Mouse (Mus musculus): Measurements from ENCODE around the gene Smg9.

Gene Smg9

DNA sequence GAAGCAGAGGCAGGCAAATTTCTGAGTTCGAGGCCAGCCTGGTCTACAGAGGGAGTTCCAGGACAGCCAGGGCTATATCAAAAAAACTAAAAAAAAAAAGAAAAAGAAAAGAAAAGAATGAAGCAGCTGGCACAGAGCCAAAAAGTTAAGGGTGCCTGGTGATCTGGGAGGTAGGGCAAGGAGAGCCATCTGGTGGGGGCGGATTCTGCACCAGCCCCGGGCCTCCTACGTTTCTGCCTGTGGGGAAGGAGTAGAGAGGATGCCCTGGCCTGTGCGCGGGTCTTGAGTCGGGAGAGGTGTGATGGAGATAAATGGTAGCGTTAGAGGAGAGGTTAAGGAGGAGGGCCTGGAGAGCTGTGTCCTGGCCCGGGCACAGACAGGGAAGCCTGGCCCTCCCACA lies 8.8 kb downstream of the Smg9 start:
- DNase-seq (ENCODE audit: low spot score), result no peak

DNA sequence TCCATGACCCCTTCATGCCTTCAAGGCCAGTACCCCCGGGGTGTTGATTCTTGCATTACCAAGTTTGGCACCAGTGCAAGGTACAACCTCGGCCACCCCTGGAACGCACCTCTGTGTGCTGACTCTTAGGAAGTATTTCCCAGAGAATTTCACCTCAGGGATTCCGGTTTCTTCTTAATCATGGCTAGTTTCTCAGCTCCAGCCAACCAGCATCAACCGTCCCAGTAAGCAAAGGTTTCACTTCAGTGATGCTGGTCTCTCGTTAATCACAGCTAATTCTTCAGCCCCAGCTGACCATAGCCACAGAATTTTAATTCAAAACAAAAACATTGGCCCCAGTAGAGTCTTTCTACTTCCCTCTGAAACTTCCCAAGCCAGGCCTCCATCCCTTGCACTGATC lies 10.7 kb downstream of the Smg9 start:
- no peak for DNase-seq (ENCODE audit: low spot score)

DNA sequence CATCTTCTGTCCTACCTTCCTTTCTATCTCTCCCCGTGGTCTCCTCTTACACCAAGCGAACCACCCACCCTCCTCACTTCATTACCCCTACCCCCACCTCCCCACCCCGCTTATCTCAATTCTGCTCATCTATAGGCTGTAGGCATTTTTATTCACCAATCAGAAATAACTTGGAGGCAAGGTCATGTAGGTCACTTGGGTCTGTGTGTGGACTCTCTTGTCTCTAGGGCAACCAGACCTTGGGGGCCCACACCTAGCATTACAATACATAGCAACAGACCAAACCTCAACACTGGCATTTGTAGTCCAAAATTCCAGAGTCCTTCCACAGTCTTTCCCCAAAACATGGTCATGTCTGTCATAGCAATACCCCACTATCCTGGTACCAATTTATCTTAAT lies 11.4 kb downstream of the Smg9 start:
- no peak for DNase-seq (ENCODE audit: low spot score)

DNA sequence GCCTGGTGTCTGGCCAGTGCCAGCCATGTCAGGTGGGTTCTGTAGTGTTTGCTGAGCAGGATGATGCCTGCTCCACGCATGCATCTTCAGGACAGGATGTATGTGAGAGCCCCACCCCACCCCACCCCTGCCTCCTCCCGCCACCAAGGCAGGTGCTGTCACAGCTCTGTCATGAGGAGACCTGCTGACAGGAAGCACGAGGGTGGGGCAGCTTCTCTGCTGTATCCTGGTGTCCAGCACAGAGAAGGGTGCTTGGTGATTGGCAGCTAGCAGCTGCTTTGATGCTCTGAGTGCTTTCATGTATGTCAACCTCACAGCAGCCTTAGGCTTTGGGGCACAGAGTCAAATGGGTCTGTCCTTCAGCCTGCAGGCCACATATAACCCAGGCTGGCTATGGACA lies 14.2 kb downstream of the Smg9 start:
- DNase-seq (ENCODE audit: low spot score), result no peak

DNA sequence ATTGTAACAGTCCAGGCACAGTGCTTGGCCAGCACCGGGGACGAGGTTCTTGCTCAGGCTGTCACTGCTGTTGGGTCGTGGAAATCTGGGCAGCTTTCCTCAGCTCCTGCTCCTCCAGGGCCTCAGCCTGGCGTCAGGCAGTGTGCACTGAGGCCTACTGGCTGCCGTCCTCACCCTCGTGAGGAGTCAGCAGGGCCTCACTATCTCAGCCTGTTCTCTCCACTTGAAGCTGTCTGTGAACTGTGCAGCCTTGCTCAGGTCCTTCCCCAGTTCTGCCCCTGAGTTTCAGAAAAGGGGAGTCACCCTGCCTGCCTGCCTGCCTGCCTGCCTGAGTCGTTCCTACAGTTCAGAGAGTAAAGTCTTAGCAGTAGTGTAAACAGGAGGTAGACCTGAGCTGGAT lies 15.8 kb downstream of the Smg9 start:
- no peak for DNase-seq (ENCODE audit: low spot score)

DNA sequence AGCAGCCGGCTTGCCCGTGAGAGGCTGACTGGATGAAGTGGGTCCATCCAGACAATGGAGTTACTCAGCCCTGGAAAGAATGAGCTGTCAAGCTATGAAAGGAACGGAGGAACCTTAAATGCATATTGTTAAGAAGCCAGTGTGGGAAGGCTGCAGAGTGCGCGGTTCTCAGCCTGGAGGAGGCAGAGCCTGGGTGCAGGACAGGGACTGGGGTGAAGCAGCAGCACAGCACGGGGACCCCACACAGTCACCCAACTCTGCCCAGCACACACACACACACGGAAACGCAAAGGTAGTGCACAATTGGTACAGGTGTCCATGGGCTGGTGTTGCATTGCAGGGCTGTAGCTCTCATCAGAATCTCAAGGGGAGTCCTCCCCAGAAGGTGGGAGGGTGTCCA lies 20.2 kb downstream of the Smg9 start:
- DNase-seq (ENCODE audit: low spot score), result no peak

DNA sequence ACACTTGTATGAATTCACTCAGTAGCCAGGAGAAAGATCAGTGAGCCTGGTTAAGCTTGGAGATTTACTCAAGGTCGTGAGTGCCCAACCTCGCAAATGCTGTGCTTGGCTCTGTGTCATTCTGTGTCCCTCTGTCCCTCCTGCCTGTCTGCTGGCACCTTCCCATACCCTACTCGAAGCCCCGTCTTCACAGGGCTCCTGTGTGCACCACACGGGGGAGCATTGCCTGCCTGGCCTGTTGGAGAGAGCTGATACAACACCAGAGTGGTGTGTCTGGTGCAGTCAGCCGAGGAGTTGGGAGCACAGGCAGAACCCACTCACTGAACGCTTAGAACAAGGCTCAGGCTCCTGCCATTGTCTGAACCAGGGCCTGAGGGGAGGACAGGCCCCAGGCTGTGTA lies 22.2 kb downstream of the Smg9 start:
- DNase-seq (ENCODE audit: low spot score), result no peak

DNA sequence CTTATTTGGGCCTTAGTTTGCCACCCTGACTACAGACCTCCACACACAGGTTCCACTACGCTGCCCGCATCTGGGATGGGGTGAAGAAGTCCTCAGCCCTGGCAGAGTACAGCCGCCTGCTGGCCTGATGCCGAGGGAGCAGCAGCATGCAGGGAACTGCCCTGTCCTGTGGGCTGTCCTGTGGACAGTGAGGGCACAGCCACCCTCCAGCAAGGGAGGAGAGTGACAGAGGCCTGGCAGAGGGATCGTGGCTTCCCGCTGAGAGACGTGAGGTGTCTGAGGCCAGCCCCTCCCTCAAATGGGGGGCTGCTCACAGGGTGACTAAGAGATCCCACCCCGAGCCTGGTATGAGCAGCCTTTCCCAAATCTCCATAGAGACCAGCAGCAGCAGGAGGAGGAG lies 22.8 kb downstream of the Smg9 start:
- DNase-seq (ENCODE audit: low spot score), result no peak

DNA sequence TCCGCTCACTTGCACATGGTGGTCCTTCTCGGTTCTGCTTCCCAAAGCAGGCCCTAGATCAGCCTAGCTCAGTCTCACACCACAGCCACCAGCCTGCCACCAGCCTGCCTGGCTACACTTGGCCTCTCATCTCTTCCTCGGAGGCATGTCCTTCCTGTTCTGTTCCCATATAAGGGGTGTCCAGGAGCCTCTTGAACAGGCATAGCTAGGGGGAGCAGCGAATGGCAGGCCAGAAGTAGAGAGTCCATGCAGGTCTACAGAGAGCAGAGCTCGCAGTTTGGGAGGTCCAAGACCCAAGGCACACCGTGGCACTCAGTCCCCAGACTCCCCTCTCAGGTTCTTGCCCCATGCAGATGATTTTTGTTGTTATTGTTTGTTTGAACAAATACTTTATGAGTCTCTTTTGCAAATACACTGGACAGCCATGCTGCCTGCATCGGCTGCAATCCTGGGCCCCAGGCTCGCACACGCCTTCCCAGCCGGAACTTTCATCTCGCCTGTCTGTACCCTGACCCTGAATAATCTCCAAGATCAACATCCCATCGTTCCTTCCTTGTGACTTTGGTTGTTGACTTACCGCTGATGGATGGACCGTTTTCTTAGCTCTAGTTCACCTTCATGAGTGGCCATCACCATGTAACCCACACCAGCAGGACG lies 23.8 kb downstream of the Smg9 start:
- DNase-seq (ENCODE audit: low spot score), result no peak

DNA sequence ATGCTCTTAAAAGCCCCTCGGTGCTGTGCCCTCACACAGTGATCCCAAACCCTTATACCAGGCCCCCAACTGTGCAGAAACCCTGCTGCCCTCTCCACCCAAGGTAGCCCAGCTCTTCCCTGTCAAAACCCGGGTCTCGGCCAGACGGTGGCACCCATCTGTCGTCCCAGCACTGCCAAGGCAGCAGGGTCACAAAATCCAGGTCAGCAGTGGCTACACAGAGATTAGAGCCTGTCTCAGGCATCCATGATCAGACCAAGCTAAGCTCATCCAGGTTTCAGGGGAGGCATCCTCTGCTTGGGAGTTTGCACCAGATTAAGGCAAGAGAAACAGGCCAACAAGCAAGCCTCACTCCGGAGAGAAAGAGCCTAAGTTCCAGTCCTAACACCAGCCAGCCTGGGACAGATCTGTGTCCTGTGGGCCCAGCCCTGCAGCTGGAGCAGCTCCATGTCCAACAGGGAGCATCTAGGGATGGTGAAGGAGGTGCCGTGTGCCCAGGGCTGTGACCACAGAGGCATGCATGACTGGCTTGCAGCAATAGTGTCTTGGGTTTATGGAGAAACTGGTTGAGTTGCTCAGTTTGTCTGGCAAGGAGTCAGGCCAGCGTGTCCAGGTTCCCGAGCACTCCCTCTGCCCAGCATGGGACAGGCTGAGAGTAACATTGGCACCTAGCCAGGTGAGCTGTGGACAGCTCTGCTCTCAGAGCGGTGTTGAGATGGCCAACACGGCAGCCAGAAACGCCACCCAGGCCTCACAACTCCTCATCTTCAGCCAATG lies 24.7 kb downstream of the Smg9 start:
- no peak for DNase-seq (ENCODE audit: low spot score)

DNA sequence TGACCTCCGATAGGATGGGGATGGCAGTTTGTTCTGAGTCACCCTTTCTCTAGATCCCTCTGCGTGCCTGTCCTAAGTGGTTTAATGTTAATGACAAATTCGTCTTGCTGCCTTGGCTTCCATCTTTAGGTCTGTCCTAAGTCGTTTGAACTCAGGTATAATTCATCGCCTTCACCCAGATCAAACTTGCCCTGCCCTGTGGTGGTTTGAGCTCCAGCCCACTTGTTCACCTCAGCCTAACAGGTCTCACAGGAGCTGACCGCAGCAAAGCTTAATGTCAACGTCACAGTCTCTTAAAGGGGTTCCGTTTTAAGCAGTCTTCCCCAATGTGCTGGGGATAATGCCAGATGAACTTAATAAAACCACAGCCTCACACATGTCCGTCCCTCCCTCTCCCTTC lies 26.5 kb downstream of the Smg9 start:
- no peak for DNase-seq (ENCODE audit: low spot score)

DNA sequence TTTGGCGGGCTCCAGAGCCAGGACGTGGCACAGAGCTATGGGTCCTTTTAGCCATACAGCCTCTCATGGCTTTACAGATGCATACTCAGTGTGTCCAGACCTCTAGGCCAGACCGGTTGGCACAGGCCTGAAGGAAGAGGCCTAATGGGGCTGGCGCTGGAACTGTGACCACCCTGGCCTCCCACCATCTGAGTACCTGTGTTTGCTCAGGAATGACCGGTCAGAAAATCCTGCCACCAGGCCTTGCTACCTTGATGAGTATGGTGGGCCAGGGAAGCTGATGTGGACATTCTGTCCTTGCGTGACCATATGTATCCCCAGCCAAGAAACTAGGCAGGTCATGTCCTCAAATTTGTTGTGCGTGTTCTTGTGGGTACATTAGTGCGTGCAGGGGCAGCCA lies 27.7 kb downstream of the Smg9 start:
- DNase-seq (ENCODE audit: low spot score), result no peak

DNA sequence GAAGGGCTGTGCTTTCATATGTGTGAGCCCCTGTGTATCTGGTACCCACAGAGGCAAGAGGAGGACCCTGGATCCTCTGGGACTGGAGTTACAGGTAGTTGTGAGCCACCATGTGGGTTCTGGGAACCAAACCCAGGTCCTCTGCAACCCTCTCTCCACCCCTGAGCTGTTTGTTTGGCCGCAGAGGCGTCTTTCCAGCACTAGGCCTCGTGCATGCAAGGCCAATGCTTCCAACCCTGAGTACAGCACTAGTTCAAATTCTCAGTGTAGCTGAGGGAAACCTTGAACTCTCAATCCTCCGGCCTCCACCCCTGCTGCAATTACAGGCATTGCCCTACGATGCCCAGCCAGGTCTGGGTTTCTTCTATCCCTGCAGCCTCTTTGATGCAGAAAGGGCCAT lies 29.3 kb downstream of the Smg9 start:
- DNase-seq (ENCODE audit: low spot score), result no peak

DNA sequence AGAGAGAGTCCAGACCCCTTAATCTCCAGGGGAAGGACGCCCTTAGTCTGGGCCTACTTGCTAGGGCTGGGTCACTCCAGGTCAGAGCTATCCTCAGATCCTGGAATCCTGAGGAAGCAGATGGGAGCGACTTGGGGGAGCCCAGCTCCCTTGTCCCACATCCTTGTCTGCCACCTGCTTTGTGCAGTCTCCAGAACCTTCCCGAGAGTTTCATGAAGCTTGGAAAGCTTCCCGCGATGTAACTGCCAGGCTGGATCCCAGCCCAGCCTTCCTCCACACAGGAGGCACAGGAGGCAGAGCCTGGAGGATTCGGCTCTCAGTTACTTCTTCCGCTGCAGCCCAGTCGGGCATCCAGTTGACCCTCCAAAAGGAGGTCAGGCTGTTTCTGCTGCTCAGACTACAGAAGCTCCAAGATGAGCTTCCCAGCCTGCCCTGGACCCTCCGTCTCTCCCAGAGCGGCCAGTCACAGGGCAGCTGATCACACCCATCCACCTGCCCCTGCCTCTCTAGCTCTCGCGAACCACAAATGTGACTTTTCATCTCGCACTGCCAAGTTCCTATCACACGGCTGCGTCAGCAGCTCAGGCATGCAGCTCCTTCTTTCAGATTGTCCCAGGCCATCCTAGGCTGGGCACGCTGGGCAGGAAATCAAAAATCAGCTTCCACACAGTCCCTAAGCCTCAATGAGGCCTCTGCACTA lies 30.1 kb downstream of the Smg9 start:
- DNase-seq (ENCODE audit: low spot score), result no peak

DNA sequence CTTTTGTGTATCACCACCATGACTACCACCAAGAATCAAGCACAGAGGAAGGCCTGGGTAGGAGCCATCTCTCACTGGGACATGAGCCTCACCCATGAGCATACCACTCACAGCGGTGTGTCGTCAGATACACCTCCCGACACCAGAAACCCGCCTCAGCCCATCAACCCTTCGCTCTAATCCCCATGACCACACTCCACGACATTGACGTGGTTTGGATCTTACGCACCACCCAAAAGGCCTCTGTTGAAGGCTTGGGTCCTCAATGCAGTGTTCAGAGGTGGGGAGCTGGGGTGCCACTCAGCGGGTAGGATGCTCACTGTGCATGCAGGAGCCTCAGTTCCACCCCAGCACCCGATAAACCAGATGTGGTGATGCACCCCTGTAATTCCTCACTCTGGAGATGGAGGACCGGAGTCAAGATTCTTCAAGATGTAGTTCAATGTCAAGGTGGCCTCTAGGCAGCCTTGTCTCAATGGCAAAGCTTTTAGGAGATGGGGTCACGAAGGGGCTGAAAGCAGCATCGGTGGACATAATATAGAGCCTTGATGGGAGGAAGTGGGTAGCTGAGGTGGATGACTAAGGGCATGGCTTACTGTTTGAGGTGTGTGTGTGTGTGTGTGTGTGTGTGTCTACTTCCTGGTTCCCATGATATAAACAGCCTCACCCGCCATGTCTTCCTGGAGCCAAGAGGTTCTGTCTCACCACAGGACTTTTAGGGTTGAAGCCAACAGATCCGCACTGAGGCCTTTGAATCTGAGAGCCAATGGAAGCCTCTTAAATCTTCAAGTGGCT lies 31.3 kb downstream of the Smg9 start:
- no peak for DNase-seq (ENCODE audit: low spot score)

DNA sequence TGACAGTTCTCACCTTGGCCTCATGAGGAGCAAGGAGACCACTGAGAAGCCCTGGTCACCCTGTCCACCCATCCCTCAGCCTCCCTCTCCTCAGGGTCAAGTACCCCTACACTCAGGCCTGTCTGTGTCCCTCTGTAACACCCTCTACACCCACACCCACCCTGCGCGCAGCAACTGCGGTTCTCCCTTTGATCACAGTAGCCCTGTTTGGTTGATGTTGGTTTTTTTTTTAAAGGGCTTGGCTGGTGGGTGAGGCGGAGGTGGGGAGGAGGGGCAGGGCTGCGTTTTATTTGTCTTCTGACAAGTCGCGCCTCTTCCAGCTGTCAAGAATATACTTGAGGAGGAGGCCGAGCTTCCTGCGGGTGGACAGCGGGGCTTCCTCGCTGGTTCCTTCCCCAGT lies 32.3 kb downstream of the Smg9 start:
- DNase-seq (ENCODE audit: low spot score), result no peak

DNA sequence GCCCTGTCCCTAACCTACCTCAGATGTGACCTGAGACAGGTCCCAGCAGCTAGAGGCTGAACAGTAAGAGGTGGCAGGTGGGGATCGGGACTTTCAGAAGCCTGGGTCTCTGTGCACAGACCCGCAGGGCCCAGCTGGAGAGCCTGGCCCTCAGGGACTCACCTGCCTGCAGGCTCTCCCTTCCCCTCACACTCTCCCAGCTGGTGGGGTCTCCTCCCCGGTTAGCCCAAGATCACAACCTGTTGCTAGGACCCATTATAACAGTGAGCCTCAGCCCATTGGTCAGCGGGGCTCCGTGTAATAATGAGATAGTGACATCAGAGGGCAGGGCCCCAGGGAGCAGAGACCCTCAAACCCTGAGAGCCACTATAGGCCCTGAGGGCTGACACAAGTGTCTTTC lies 35.9 kb downstream of the Smg9 start:
- no peak for DNase-seq (ENCODE audit: low spot score)

DNA sequence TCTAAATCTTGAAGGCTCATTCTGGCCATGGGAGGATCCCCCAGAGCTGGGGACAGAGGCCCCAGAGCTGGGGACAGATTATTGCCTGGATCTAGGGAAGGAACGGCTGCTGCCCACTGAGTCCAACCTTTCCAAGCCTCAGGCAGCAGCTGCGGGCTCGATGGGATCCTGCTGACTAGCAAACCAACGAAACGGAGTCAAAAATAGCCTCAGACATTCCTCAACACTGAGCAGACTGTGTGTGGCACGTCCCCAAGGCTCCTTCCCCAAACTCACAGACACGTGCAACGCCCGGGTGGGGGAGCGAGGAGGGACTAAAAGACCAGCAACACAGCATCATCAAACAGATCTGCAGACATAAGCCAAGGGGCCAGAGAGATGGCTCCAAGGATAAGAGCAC lies 38.6 kb downstream of the Smg9 start:
- DNase-seq (ENCODE audit: low spot score), result no peak

DNA sequence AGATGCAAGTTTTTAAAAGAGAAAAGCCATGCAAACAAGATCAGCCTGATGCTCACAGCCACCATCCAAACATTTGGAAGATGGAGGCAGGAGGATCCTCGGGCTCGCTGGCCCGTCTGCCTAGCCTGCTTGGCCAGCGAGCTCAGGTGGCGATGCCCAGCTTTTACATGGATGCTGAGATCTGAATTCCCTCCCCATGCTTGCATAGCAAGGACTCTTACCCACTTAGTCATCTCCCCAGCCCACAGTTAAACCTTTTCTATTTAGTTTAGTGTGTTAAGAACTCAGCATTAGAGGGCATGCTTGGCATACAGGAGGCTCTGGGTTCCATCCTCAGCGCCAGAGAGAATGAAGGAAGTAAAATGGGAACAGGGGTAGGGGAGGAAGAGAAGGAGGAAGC lies 39.8 kb downstream of the Smg9 start:
- no peak for DNase-seq (ENCODE audit: low spot score)

DNA sequence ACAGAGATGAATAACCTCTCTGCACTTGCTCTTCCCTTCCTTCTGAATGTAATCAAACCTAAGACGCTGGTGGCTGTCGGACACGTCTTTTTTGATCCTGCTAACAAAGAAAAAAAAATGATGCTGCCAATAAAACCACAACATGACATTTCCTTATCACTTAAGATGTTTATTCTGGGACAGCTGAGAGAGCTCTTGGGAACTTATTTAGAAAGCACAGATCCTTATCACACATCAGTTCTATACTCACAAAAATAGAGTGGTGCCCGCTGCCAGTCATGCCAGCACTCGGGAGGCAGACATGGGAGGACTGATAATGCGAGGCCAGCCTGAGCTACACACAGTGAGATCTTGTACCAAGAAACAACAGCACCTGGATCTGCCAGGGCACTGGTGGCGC lies 40.5 kb downstream of the Smg9 start:
- no peak for DNase-seq (ENCODE audit: low spot score)

DNA sequence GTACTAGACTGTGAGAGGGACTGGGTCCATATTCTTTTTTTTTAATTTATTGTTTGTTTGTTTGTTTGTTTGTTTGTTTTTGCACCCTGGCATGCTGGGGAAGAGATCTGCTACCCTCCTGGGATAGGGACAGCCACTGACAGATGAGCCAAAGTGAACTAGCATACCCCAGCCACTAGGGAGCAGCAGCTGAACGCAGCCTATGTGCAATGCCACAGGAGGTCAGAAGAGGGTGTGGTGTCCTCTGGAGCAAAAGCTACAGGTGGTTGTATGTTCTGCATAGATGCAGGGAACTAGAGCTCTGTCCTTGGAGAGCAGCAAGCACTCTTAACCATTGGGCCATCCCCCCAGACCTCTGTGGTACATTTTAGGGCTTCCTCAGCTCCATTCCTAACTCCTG lies 42.4 kb downstream of the Smg9 start:
- peak; percentile 63 for DNase-seq (ENCODE audit: low spot score)

DNA sequence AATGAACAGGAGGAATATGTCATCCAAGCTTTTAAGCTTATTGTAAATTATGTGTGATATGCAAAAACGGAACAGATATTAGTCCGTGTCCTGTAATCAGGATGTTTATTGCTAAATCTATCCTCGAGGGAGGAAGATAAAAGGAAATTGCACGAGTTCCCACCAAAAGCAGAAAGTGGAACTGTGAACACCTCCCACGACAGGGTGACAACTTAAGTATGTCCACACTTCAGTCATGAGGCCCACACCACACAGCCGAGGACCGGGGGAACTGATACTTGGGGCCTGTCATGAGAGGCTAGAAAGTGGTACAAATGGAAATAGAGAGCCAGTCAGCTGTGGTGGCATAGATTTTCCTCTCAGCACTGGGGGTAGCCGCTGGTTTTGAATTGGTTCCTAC lies 42.9 kb downstream of the Smg9 start:
- no peak for DNase-seq (ENCODE audit: low spot score)
